Mouse (Mus musculus): ENCODE results near the gene Tomm6.

DNA sequence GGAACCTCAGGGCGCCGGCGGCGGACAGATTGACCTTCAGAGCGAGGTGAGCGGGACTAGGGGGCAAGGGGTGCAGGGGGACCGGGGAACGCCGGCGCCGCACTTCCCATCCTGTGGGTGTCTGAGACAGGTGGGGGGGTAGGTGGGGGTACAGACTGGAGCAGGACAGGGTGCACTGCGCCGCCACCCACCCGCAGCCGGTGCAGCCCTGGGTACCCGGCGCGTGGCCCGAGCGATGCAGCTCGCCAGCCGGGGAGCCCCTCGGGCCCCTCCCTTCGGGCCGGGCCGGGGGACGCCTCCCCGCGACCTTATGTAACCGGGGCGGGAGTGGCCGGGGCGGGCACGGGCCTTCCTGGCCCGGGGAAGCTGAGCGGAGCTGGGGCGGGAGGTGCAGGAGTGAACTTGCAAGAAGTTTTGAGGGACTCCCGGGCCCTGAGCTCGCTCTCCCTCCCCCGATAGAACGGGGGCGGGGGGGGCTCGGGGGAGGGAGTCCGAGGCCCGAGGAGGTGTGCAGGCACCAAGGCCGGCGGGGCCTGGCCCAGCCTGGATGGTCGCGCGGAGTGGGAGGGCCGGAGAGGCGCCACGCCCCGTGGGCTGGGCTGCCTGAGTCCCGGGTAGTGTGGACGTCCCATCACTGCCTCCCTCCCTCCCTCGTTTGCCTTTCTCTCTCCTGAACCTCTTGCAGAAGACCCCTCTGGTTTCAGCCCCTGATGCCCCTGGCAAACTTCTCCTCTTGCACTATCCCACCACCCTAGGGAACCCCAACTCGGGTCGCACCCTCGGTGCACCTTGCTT, 49.3 kb upstream of the Tomm6 start:
- TF ChIP-seq EP300 (IDR thresholded peaks at IDR 0.05; ENCODE audit: insufficient read depth, low read depth, low read length), result no peak
- TF ChIP-seq CTCF (IDR thresholded peaks at IDR 0.05; ENCODE audit: low read depth, low read length), result no peak

All from ES-Bruce4 (cell line).